Mouse (Mus musculus) heart, embryonic 15.5 days (tissue): ENCODE results near the gene Abl2. TPM values are rescaled to one million over a fixed set of nuclear protein-coding genes. Genes with fewer than 3 reads are reported as not detected.

Experiments used
- ATAC-seq: fragments of 200-750 bp; cut with Nextera tagmentation; replicated peaks from 2 replicates; pipeline ENCODE4 v1.8.0; 2017; ENCODE audit warnings: low read depth, moderate TSS enrichment; ENCODE audit not compliant: insufficient number of reproducible peaks, insufficient read depth, low FRiP score
- H3K27ac ChIP-seq: fragments of 300-500 bp; sonication (generic); 2 replicates; pipeline ENCODE4 v1.5.1; 2015; ENCODE audit warnings: mild to moderate bottlenecking, inconsistent platforms
- H3K27me3 ChIP-seq: fragments of 300-500 bp; sonication (generic); 2 replicates; pipeline ENCODE4 v1.6.1; 2015; ENCODE audit warnings: inconsistent platforms
- H3K36me3 ChIP-seq: fragments of 300-500 bp; sonication (generic); 2 replicates; pipeline ENCODE4 v1.6.1; 2015; ENCODE audit warnings: mild to moderate bottlenecking, inconsistent platforms
- H3K4me1 ChIP-seq: fragments of 300-500 bp; sonication (generic); replicated peaks from 2 replicates; pipeline ENCODE4 v1.6.1; 2015; ENCODE audit warnings: inconsistent platforms
- H3K4me2 ChIP-seq: fragments of 300-500 bp; sonication (generic); 2 replicates; pipeline ENCODE4 v1.6.1; 2015; ENCODE audit warnings: inconsistent platforms, mild to moderate bottlenecking, moderate library complexity
- H3K4me3 ChIP-seq: fragments of 300-500 bp; sonication (generic); 2 replicates; pipeline ENCODE4 v1.5.1; 2015; ENCODE audit warnings: mild to moderate bottlenecking, inconsistent platforms
- H3K9ac ChIP-seq: fragments of 300-500 bp; sonication (generic); 2 replicates; pipeline ENCODE4 v1.6.1; 2015; ENCODE audit warnings: mild to moderate bottlenecking, inconsistent platforms
- H3K9me3 ChIP-seq: fragments of 300-500 bp; sonication (generic); replicated peaks from 2 replicates; pipeline ENCODE4 v1.6.1; 2016; ENCODE audit warnings: inconsistent platforms
- WGBS: fragments of 180-500 bp; shearing (Covaris S2); methylation state at CpG from one replicate; pipeline ENCODE4 v1.1.7; 2015; ENCODE audit warnings: mixed read lengths; 5-methylcytosine and 5-hydroxymethylcytosine counted together
- polyA plus RNA-seq: library from polyadenylated mRNA; unstranded; fragments of >200 nt; fragmentation: Nextera tagmentation; extraction: Ambion mirVana; gene quantifications from 2 replicates; pipeline ENCODE4 v1.2.1, GENCODE M21; 2015

Gene Abl2
- polyA plus RNA-seq, 1 experiment from 2014 or later, result 2.8 TPM

GRCm38 (mm10) chr1:156539787-156540560, 18.6 kb upstream of the Abl2 start:
- Histone ChIP-seq H3K4me1 (peaks cover 3% of the 10 kb centered on the region; the same call in 1 of the 2 replicates), H3K4me3 (no peak overlapping the region), H3K27me3 (no peaks in the 10 kb centered on the region), H3K4me2 (no peak overlapping the region), H3K9ac (no peak overlapping the region), H3K9me3 (no peaks in the 10 kb centered on the region), H3K27ac (no peak overlapping the region), H3K36me3 (no peaks in the 10 kb centered on the region)
- WGBS, result 40% methylated on average over 4 of the region's 4 CpGs
- ATAC-seq, result no peak

- Histone ChIP-seq H3K4me3 (no peak overlapping the region), H3K4me1 (peaks cover 3% of the 10 kb centered on the region; the same call in 1 of the 2 replicates), H3K4me2 (peak overlapping the region; percentile 30; the same call in 1 of the 2 replicates), H3K27ac (no peak overlapping the region), H3K27me3 (no peaks in the 10 kb centered on the region), H3K9me3 (no peaks in the 10 kb centered on the region), H3K9ac (no peak overlapping the region), H3K36me3 (no peaks in the 10 kb centered on the region)
- ATAC-seq, result no peak
- whole genome bisulfite sequencing, result 16% methylated on average over 12 of the region's 12 CpGs
These were observed 14.6 kb upstream of the Abl2 start for GRCm38 (mm10) chr1:156543999-156544398.

- no peaks in the 10 kb centered on the region for H3K27me3 ChIP-seq
- H3K4me2 ChIP-seq, result peak overlapping the region; percentile 87
- H3K27ac ChIP-seq, result peak overlapping the region; percentile 88
- no peaks in the 10 kb centered on the region for H3K36me3 ChIP-seq
- H3K9ac ChIP-seq, result peak overlapping the region; percentile 94
- peak overlapping the region; percentile 78 for H3K4me3 ChIP-seq
- no peaks in the 10 kb centered on the region for H3K9me3 ChIP-seq
- H3K4me1 ChIP-seq, result peaks cover 14% of the 10 kb centered on the region
- peak; percentile 41 for ATAC-seq
- WGBS, result under 1% methylated on average over 44 of the region's 66 CpGs
These were observed 509 bp downstream of the Abl2 start for GRCm38 (mm10) chr1:156558950-156559640.

GRCm38 (mm10) chr1:156559641-156560020, 1.0 kb downstream of the Abl2 start:
- Histone ChIP-seq H3K27me3 (no peaks in the 10 kb centered on the region), H3K36me3 (no peaks in the 10 kb centered on the region), H3K4me1 (peaks cover 14% of the 10 kb centered on the region), H3K9me3 (no peaks in the 10 kb centered on the region), H3K4me3 (peak overlapping the region; percentile 78), H3K9ac (peak overlapping the region; percentile 94), H3K27ac (peak overlapping the region; percentile 88; the same call in 1 of the 2 replicates), H3K4me2 (peak overlapping the region; percentile 87)
- WGBS, result 12% methylated on average over 8 of the region's 8 CpGs
- no peak for ATAC-seq

- Histone ChIP-seq H3K36me3 (no peaks in the 10 kb centered on the region), H3K9ac (no peak overlapping the region), H3K27me3 (no peaks in the 10 kb centered on the region), H3K9me3 (no peaks in the 10 kb centered on the region), H3K4me3 (0 out of 2 replicates have a peak overlapping the region, but pooled peaks have one; percentile 5), H3K4me2 (0 out of 2 replicates have a peak overlapping the region, but pooled peaks have one; percentile 2), H3K27ac (no peak overlapping the region), H3K4me1 (peaks cover 14% of the 10 kb centered on the region)
- no peak for ATAC-seq
- 78% methylated on average over 9 of the region's 9 CpGs for WGBS
These were observed 1.9 kb downstream of the Abl2 start for GRCm38 (mm10) chr1:156560500-156560899.

GRCm38 (mm10) chr1:156565328-156565727, 6.7 kb downstream of the Abl2 start:
- 69% methylated on average over 2 of the region's 2 CpGs for WGBS
- no peak overlapping the region for H3K9ac ChIP-seq
- no peak overlapping the region for H3K4me3 ChIP-seq
- no peaks in the 10 kb centered on the region for H3K9me3 ChIP-seq
- H3K4me1 ChIP-seq, result peaks cover 9% of the 10 kb centered on the region
- H3K36me3 ChIP-seq, result no peaks in the 10 kb centered on the region
- ATAC-seq, result no peak
- no peaks in the 10 kb centered on the region for H3K27me3 ChIP-seq
- H3K27ac ChIP-seq, result no peak overlapping the region
- no peak overlapping the region for H3K4me2 ChIP-seq

DNA sequence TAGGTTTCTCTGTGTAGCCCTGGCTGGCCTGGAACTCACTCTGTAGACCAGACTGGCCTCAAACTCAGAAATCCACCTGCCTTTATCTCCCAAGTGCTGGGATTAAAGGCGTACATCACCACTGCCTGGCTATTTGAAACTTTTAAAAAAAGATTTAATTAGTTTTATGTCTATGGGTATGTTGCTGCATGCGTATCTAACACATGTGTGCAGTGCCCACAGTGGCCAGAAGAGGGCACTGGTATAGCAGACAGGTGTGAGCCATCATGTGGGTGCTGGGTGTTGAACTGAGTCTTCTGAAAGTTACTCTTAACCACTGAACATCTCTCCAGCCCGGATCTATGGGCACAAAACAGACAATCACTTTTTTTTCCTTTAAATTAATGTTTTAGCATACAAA, 7.5 kb downstream of the Abl2 start:
- ATAC-seq, result no peak
- H3K27ac ChIP-seq, result no peak overlapping the region
- no peaks in the 10 kb centered on the region for H3K9me3 ChIP-seq
- peaks cover 6% of the 10 kb centered on the region; the same call in 1 of the 2 replicates for H3K4me1 ChIP-seq
- 96% methylated on average over 3 of the region's 3 CpGs for WGBS
- H3K27me3 ChIP-seq, result no peaks in the 10 kb centered on the region
- H3K36me3 ChIP-seq, result no peaks in the 10 kb centered on the region
- H3K4me3 ChIP-seq, result no peak overlapping the region
- H3K9ac ChIP-seq, result no peak overlapping the region
- no peak overlapping the region for H3K4me2 ChIP-seq

- Histone ChIP-seq H3K36me3 (no peaks in the 10 kb centered on the region), H3K4me1 (peaks cover 6% of the 10 kb centered on the region; the same call in 1 of the 2 replicates), H3K27ac (no peak overlapping the region), H3K9me3 (no peaks in the 10 kb centered on the region), H3K27me3 (no peaks in the 10 kb centered on the region), H3K4me2 (no peak overlapping the region), H3K9ac (no peak overlapping the region), H3K4me3 (no peak overlapping the region)
- WGBS, result 70% methylated on average over 4 of the region's 4 CpGs
- no peak for ATAC-seq
These were observed 11.0 kb downstream of the Abl2 start for GRCm38 (mm10) chr1:156569615-156570014.

DNA sequence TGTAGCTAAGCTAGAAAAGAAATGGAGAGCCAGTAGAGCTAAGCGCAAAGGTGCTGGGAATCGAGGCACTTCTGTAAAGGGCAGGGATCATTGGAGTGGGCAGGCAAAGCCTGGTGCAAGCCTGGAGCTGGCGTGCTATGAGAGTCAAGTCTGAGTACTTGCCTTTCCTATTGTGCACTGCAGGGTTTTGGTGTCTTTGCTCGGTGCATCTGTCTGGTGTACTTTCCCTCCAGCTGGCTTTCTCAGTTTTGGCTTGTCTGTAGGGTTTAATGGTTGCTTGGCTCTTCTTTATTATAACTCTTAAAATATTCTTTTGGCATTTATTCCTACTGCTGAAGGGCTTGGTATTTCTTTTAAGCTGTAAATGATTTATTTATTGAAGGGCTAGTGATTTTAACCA, 14.4 kb downstream of the Abl2 start:
- WGBS, result 86% methylated on average over 4 of the region's 4 CpGs
- H3K27ac ChIP-seq, result no peak overlapping the region
- H3K4me2 ChIP-seq, result no peak overlapping the region

GRCm38 (mm10) chr1:156581149-156581548, 22.6 kb downstream of the Abl2 start:
- Histone ChIP-seq H3K4me1 (peaks cover 11% of the 10 kb centered on the region), H3K36me3 (no peaks in the 10 kb centered on the region), H3K4me3 (peak overlapping the region; percentile 11; the same call in 1 of the 2 replicates), H3K4me2 (peak overlapping the region; percentile 32), H3K27ac (no peak overlapping the region), H3K27me3 (no peaks in the 10 kb centered on the region), H3K9ac (no peak overlapping the region), H3K9me3 (no peaks in the 10 kb centered on the region)
- no peak for ATAC-seq
- WGBS, result 61% methylated on average over 11 of the region's 11 CpGs

More for the DNA sequence above, 14.4 kb downstream of the Abl2 start:
- H3K9ac ChIP-seq, result no peak overlapping the region
- H3K36me3 ChIP-seq, result no peaks in the 10 kb centered on the region
- H3K27me3 ChIP-seq, result no peaks in the 10 kb centered on the region
- peaks cover 4% of the 10 kb centered on the region; the same call in 1 of the 2 replicates for H3K4me1 ChIP-seq
- H3K4me3 ChIP-seq, result no peak overlapping the region
- H3K9me3 ChIP-seq, result no peaks in the 10 kb centered on the region
- ATAC-seq, result no peak

DNA sequence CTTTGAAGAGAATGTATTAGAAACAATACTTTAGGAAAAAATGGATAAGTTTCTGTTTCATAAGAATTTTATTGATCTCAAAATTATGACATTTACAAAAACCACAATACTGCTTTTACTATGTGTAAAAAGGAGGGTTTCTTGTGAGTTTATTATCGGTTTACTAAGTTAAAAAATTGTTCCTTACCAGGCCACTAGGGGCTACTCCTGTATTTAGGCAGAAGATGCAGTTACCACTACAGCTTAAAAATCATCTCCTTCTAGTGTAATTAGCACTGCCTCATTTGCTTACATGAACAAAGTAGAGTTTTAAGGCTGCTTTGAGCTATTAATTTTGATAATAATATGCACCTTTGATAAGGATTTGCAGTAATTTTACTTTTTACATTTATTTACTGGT, 25.6 kb downstream of the Abl2 start:
- no peak for ATAC-seq
- Histone ChIP-seq H3K4me3 (no peak overlapping the region), H3K27me3 (no peaks in the 10 kb centered on the region), H3K36me3 (no peaks in the 10 kb centered on the region), H3K9me3 (no peaks in the 10 kb centered on the region), H3K27ac (no peak overlapping the region), H3K4me2 (no peak overlapping the region), H3K9ac (no peak overlapping the region), H3K4me1 (peaks cover 11% of the 10 kb centered on the region)
- WGBS, result 61% methylated on average over 1 of the region's 1 CpGs
